Mouse (Mus musculus) neural tube, embryonic 14.5 days (tissue): ENCODE results near the gene Dynlt1b. TPM values are rescaled to one million over a fixed set of nuclear protein-coding genes. Genes with fewer than 3 reads are reported as not detected.
"Not testable (repeated sequence)": the region's sequence is repeated elsewhere in the genome, so short reads cannot be mapped to it uniquely, and the experiment has no call there.

ENCODE experiments used
- ATAC-seq: fragments of 200-750 bp; cut with Nextera tagmentation; 2 replicates; pipeline ENCODE4 v1.8.0; 2017; ENCODE audit warnings: low read depth, mild to moderate bottlenecking, moderate TSS enrichment, moderate library complexity
- H3K27ac ChIP-seq: fragments of 300-500 bp; sonication (generic); 2 replicates; pipeline ENCODE4 v1.5.1; 2014; ENCODE audit warnings: low read depth, mild to moderate bottlenecking, control low read depth, low read length, moderate library complexity, mixed read lengths
- H3K27me3 ChIP-seq: fragments of 300-500 bp; sonication (generic); 2 replicates; pipeline ENCODE4 v1.6.1; 2014; ENCODE audit warnings: low read length; ENCODE audit not compliant: control insufficient read depth, insufficient read depth
- H3K36me3 ChIP-seq: fragments of 300-500 bp; sonication (generic); 2 replicates; pipeline ENCODE4 v1.6.1; 2014; ENCODE audit warnings: low read length, mixed read lengths; ENCODE audit not compliant: control insufficient read depth, insufficient read depth
- H3K4me1 ChIP-seq: fragments of 300-500 bp; sonication (generic); 2 replicates; pipeline ENCODE4 v1.6.1; 2014; ENCODE audit warnings: low read length; ENCODE audit not compliant: control insufficient read depth, insufficient read depth
- H3K4me2 ChIP-seq: fragments of 300-500 bp; sonication (generic); 2 replicates; pipeline ENCODE4 v1.6.1; 2014; ENCODE audit warnings: mild to moderate bottlenecking, low read depth, low read length, control low read depth
- H3K4me3 ChIP-seq: fragments of 300-500 bp; sonication (generic); 2 replicates; pipeline ENCODE4 v1.5.1; 2014; ENCODE audit warnings: low read depth, low read length, control low read depth, mixed read lengths
- H3K9ac ChIP-seq: fragments of 300-500 bp; sonication (generic); replicated peaks from 2 replicates; pipeline ENCODE4 v1.6.1; 2014; ENCODE audit warnings: low read depth, mild to moderate bottlenecking, control low read depth, low read length, mixed read lengths
- H3K9me3 ChIP-seq: fragments of 300-500 bp; sonication (generic); 2 replicates; pipeline ENCODE4 v1.6.1; 2016; ENCODE audit warnings: low read length; ENCODE audit not compliant: control insufficient read depth
- WGBS: fragments of 180-500 bp; shearing (Covaris S2); extraction: QIAGEN DNeasy Blood & Tissue Kit; methylation state at CpG from one replicate; pipeline ENCODE4 v1.1.7; 2014; 5-methylcytosine and 5-hydroxymethylcytosine counted together
- polyA plus RNA-seq: library from polyadenylated mRNA; unstranded; fragments of >200 nt; fragmentation: Nextera tagmentation; extraction: Ambion mirVana; gene quantifications from 2 replicates; pipeline ENCODE4 v1.2.1, GENCODE M21; 2014

The Dynlt1b gene
- polyA plus RNA-seq, 1 experiment from 2014 or later = 1,501 TPM

DNA sequence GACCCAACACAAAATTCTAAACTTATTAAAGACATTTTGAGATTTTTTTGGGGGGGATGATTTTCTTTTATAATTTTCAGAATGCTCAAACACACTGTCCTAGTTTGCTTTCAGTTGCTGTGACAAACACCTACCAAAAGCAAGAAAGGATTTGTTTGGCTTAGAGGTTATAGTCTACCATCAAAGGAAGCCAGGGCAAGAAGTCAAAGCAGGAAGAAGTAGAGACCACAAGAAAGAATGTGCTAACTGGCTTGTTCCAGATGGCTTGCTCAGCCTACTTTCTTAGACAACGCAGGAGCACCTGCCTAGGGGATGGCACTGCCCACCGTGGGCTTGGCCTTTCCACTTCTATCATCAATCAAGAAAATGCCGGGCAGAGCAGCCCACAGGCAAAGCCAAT, 31.8 kb upstream of the Dynlt1b start:
- not testable (repeated sequence) for H3K9me3 ChIP-seq

DNA sequence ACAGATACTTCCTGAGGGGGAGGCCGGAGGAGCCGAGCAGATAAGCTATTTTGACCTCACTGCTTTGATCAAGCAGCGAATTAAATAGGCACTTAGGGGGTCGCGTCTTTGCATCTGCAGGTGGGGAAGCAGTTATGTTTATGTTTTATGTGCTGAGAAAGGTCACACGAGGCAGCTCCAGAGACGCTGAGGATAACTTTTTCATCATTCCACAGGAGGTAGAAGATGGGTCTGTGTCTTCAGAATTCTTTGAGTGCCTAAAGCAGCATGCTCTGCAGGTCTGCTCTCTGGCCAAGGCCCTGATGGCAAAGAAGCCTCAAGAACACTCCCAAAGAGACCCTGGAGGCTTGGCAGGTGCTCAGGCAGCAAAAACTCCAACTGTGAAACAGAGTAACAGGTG, 31.1 kb upstream of the Dynlt1b start:
- not testable (repeated sequence) for H3K27me3 ChIP-seq, H3K27ac ChIP-seq, H3K4me2 ChIP-seq, H3K36me3 ChIP-seq, H3K4me1 ChIP-seq, H3K4me3 ChIP-seq, H3K9me3 ChIP-seq, H3K9ac ChIP-seq, ATAC-seq
- WGBS = 45% methylated on average over 7 of the region's 7 CpGs

More for the DNA sequence above, 31.8 kb upstream of the Dynlt1b start:
- H3K4me2 ChIP-seq, H3K36me3 ChIP-seq, H3K9ac ChIP-seq, H3K4me1 ChIP-seq, H3K27ac ChIP-seq, H3K27me3 ChIP-seq, H3K4me3 ChIP-seq, ATAC-seq: not testable (repeated sequence)
- 67% methylated on average over 1 of the region's 3 CpGs for WGBS

DNA sequence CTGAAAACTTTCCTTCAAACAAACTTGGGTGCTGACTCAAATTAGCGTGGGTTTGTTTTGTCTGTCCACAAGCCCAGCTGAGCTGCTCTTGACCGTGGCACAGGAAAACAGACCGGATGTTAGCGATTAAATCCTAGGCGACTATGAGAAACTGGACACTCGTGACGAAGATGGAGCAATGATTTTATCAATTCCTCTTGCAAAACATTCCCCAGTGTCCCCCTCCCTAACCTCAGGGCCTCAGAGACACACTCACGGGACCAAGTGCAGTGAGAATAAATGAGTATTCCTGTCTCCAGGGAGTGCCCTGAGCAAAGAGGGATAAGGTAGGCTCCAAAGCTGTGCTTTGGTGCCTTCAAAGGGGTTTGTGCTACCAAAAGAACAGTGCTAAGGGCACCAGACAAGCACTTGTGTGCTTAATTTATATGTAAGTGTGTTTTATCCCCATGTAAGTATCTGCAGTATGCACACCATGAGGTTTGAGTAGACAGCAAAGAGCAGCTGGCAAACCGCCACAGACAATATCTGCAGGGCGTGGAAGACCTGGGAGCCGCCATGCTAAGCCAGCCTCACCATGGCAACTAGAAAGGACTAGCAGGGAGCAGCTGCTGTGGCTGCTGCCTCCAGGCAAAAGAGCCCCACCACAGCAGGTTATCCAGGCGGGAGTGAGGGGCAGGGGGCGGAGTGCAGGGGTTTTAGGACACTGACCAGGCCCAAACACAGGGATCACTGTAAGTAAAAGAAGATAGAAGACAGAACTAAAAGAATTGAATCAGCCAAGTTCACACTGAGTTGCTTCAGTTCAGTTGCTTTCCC, 30.4 kb upstream of the Dynlt1b start:
- H3K4me2 ChIP-seq = not testable (repeated sequence)
- 22% methylated on average over 6 of the region's 13 CpGs for WGBS

DNA sequence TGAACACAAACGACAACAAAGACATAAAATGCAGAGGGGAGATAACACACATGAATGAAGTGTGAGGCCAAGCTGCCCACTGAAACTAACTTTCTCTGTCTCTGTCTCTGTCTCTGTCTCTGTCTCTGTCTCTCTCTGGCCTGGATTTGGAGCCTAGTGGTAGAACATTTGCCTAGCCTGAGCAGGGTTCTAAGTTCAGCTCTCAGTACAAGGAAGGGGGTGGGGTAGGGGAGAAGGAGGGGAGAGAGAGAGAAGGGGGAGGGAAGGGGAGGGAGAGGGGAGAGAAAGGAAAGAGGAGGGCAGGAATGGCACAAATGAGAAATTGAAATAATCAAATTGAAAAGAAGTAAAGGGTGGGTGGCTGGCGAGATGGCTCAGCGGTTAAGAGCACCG, 29.8 kb upstream of the Dynlt1b start:
- H3K36me3 ChIP-seq, H3K27me3 ChIP-seq, H3K4me3 ChIP-seq, H3K9ac ChIP-seq, H3K4me1 ChIP-seq, H3K9me3 ChIP-seq, H3K4me2 ChIP-seq: not testable (repeated sequence)
- H3K27ac ChIP-seq = peak overlapping the region; percentile 80
- peak; percentile 60 for ATAC-seq
- WGBS = 69% methylated on average over 4 of the region's 4 CpGs

More for the DNA sequence above, 30.4 kb upstream of the Dynlt1b start:
- not testable (repeated sequence) for H3K9me3 ChIP-seq, H3K36me3 ChIP-seq, H3K27me3 ChIP-seq, H3K9ac ChIP-seq, H3K4me1 ChIP-seq, H3K4me3 ChIP-seq
- H3K27ac ChIP-seq = peak overlapping the region; percentile 80
- peak; percentile 92 for ATAC-seq

DNA sequence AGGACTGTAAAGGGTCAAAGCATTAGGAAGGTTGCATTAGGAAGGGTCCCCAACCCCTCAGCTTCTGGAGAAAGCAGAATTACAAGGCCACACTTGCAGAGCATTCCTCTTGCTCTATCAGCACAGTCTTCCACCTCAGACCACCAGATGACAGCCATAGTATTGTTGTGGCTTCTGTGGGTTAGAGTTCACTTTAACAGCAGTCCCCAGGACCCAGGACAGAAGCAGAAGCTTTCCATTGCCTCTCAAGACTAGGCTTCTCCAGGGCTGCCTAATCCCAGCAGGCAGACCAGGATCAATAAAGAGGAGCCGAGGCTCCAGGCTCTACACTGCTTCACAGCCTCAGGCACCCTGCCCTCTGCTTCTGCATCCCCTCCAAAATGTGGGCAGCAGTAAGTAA, 25.4 kb upstream of the Dynlt1b start:
- not testable (repeated sequence) for H3K27me3 ChIP-seq, ATAC-seq, H3K4me1 ChIP-seq, H3K27ac ChIP-seq, H3K9ac ChIP-seq, H3K36me3 ChIP-seq, H3K9me3 ChIP-seq, H3K4me2 ChIP-seq, H3K4me3 ChIP-seq
- WGBS = 60% methylated on average over 1 of the region's 1 CpGs

DNA sequence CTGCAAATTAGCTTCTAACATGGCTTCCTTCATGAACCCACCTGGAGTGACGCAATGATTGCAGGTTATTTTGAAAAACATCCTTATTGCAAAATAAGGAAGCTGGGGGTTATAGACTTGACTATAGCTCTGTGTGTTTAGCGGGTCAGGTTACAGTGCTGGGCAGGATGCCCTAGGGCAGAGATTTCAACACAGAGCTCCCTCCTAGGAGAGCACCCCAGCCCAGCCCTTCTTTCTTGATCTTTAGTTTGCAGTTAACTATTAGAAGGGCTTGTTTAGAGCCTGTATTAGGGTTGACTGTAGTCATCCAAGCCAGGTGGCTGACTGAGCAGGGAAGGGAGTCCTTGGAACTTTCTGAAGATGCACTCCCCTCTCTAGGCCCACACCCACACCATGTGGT, 22.9 kb upstream of the Dynlt1b start:
- ATAC-seq, H3K36me3 ChIP-seq, H3K27ac ChIP-seq, H3K9me3 ChIP-seq, H3K27me3 ChIP-seq, H3K4me1 ChIP-seq, H3K4me3 ChIP-seq, H3K9ac ChIP-seq, H3K4me2 ChIP-seq: not testable (repeated sequence)
- WGBS = 83% methylated on average over 1 of the region's 2 CpGs

DNA sequence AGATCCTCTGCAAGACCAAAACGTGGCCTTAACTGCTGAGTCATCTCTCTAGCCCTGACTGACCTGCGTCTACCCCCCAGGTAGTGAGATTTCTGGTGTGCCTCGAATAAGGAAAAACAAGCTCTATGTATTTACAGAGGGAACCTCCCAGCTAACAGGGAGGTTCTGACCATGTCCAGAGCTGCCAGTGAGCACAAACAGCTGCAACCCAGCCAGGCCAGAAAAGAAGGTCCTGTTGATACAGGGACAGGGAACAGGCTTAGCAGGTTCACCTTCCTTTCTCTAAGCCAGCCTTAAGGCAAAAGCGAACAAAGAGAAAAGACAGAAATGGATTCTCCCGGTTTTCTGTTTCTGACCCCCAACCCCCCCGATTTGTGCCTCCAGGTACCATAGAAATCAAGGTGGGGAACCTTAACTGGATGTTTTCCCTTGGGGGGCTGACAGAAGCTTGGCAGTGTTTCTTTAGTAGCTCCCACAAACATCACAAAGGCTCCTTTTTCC, 19.1 kb upstream of the Dynlt1b start:
- not testable (repeated sequence) for H3K4me2 ChIP-seq, H3K36me3 ChIP-seq, ATAC-seq, H3K9me3 ChIP-seq, H3K4me3 ChIP-seq, H3K27me3 ChIP-seq, H3K27ac ChIP-seq, H3K4me1 ChIP-seq, H3K9ac ChIP-seq
- 67% methylated on average over 6 of the region's 6 CpGs for WGBS

DNA sequence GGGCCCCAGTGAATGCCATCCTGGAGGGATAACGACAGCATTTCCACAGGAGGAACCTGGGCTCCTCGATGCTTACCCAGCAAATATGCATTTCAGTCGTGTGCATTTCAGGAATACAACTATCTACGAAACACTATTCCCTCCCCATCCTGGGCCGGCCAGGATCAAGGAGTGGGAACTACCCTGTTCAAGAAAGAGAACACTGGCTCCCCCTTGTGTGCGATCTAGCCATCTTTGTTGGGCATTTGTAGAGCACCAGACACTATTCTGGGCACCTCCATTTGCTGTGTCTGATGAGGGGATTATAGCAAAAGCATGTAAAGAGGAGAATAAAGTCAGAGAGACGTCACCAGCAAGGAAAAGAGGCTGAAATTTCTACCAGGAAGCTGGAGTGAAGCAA, 12.8 kb upstream of the Dynlt1b start:
- not testable (repeated sequence) for H3K4me3 ChIP-seq, H3K4me1 ChIP-seq, H3K9ac ChIP-seq, H3K4me2 ChIP-seq, H3K27me3 ChIP-seq, H3K27ac ChIP-seq, ATAC-seq, H3K9me3 ChIP-seq, H3K36me3 ChIP-seq
- 47% methylated on average over 4 of the region's 7 CpGs for WGBS

DNA sequence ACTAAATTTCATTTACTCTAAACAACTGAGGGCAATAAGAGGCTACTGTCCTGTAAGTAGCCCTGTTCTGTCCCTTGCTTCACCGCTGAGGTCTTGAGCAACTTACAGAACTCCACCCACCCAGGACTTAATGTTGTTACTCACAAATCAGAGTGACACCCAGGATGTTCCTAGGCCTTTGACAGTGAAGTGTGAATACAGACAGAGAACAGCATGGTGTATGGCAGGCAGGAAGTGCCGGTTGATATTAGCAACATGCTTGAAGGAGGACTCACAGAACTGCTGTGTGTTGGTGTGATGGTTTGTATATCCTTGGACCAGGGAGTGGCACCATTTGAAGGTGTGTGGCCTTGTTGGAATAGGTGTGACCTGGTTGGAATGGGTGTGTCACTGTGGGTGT, 9.4 kb upstream of the Dynlt1b start:
- H3K27me3 ChIP-seq, H3K4me1 ChIP-seq, H3K27ac ChIP-seq, H3K4me2 ChIP-seq, H3K4me3 ChIP-seq, ATAC-seq, H3K36me3 ChIP-seq, H3K9me3 ChIP-seq, H3K9ac ChIP-seq: not testable (repeated sequence)
- WGBS = 85% methylated on average over 1 of the region's 2 CpGs
